Mouse (Mus musculus) urinary bladder, postnatal 14 days (tissue): ENCODE results near the gene Stub1.

Source experiments
- DNase-seq: peaks from one replicate; pipeline ENCODE4 v3.0.0; 2021; ENCODE audit warnings: low spot score

The Stub1 gene

GRCm38 (mm10) chr17:25837076-25837410 lies 3.8 kb upstream of the Stub1 start, which contains the start of gene Rhbdl1:
Gene Rhbdl1 (minus strand): TSS chr17:25837295.
- DNase-seq = peak; percentile 69

GRCm38 (mm10) chr17:25836397-25837075 lies 3.3 kb upstream of the Stub1 start:
- no peak for DNase-seq

- DNase-seq = no peak
Measured at GRCm38 (mm10) chr17:25835816-25836215, 2.6 kb upstream of the Stub1 start.

- DNase-seq = no peak
Measured at GRCm38 (mm10) chr17:25835301-25835700, 2.1 kb upstream of the Stub1 start.

GRCm38 (mm10) chr17:25834595-25835222 lies 1.5 kb upstream of the Stub1 start:
- DNase-seq = no peak

- no peak for DNase-seq
Measured at GRCm38 (mm10) chr17:25833961-25834594, 874 bp upstream of the Stub1 start.

GRCm38 (mm10) chr17:25832436-25833290 lies 541 bp downstream of the Stub1 start:
- peak; percentile 100 for DNase-seq

- peak; percentile 51 for DNase-seq
Measured at GRCm38 (mm10) chr17:25831451-25832281, 1.5 kb downstream of the Stub1 start.

- DNase-seq = no peak
Measured at GRCm38 (mm10) chr17:25830806-25831431, 2.3 kb downstream of the Stub1 start.

GRCm38 (mm10) chr17:25830200-25830753 lies 2.9 kb downstream of the Stub1 start:
- no peak for DNase-seq

- no peak for DNase-seq
Measured at GRCm38 (mm10) chr17:25829558-25830017, 3.6 kb downstream of the Stub1 start.

GRCm38 (mm10) chr17:25828712-25829557 lies 4.3 kb downstream of the Stub1 start, which contains the start of gene Jmjd8:
Gene Jmjd8 (plus strand): TSS chr17:25828867.
- peak; percentile 74 for DNase-seq

GRCm38 (mm10) chr17:25828223-25828594 lies 5.0 kb downstream of the Stub1 start:
- no peak for DNase-seq

GRCm38 (mm10) chr17:25827546-25828222 lies 5.5 kb downstream of the Stub1 start:
- no peak for DNase-seq

- DNase-seq = no peak
Measured at GRCm38 (mm10) chr17:25827011-25827410, 6.2 kb downstream of the Stub1 start.

GRCm38 (mm10) chr17:25825984-25826570 lies 7.1 kb downstream of the Stub1 start:
- DNase-seq = no peak

GRCm38 (mm10) chr17:25825311-25825710 lies 7.9 kb downstream of the Stub1 start:
- DNase-seq = no peak

- DNase-seq = no peak
Measured at GRCm38 (mm10) chr17:25824362-25825142, 8.7 kb downstream of the Stub1 start.
